Mouse (Mus musculus) CD4-positive helper T cell, adult 2 months (primary cell): Measurements from ENCODE around the gene Shank1.
"Not testable (repeated sequence)": the region's sequence is repeated elsewhere in the genome, so short reads cannot be mapped to it uniquely, and the experiment has no call there.

ENCODE experiments used
- DNase-seq: peaks from one replicate; pipeline ENCODE4 v3.0.0-alpha.2; 2012; ENCODE audit warnings: low read depth, missing footprints, low spot score

The Shank1 gene

GRCm38 (mm10) chr7:44309475-44310284, at the start of gene Shank1:
Gene Shank1, plus strand, starts transcription at chr7:44310253.
- peak; percentile 19 for DNase-seq

GRCm38 (mm10) chr7:44260410-44260809, 49.6 kb upstream of the Shank1 start:
- DNase-seq: no peak

- no peak for DNase-seq
These were observed 48.9 kb upstream of the Shank1 start, which contains the start of gene Gm15517 for GRCm38 (mm10) chr7:44261147-44261546. Gene Gm15517, plus strand, starts transcription at chr7:44261447.

- peak; percentile 88 for DNase-seq
These were observed 47.0 kb upstream of the Shank1 start for GRCm38 (mm10) chr7:44262791-44263643.

GRCm38 (mm10) chr7:44268117-44268516, 41.9 kb upstream of the Shank1 start:
- no peak for DNase-seq

- no peak for DNase-seq
These were observed 40.7 kb upstream of the Shank1 start for GRCm38 (mm10) chr7:44269397-44269796.

- DNase-seq: peak; percentile 25
These were observed 38.7 kb upstream of the Shank1 start for GRCm38 (mm10) chr7:44271309-44271708.

- no peak for DNase-seq
These were observed 37.5 kb upstream of the Shank1 start for GRCm38 (mm10) chr7:44272546-44272945.

GRCm38 (mm10) chr7:44273446-44273845, 36.6 kb upstream of the Shank1 start:
- DNase-seq: no peak

- no peak for DNase-seq
These were observed 36.0 kb upstream of the Shank1 start for GRCm38 (mm10) chr7:44274096-44274495.

GRCm38 (mm10) chr7:44275546-44275945, 34.5 kb upstream of the Shank1 start:
- DNase-seq: no peak

GRCm38 (mm10) chr7:44276461-44277249, 33.4 kb upstream of the Shank1 start:
- DNase-seq: no peak

GRCm38 (mm10) chr7:44277250-44277622, 32.8 kb upstream of the Shank1 start:
- DNase-seq: peak; percentile 36

- DNase-seq: no peak
These were observed 29.1 kb upstream of the Shank1 start for GRCm38 (mm10) chr7:44280959-44281358.

- no peak for DNase-seq
These were observed 28.5 kb upstream of the Shank1 start for GRCm38 (mm10) chr7:44281586-44281985.

- DNase-seq: no peak
These were observed 22.3 kb upstream of the Shank1 start for GRCm38 (mm10) chr7:44287760-44288159.

GRCm38 (mm10) chr7:44290986-44291385, 19.1 kb upstream of the Shank1 start:
- DNase-seq: no peak

- no peak for DNase-seq
These were observed 18.6 kb upstream of the Shank1 start for GRCm38 (mm10) chr7:44291418-44291817.

GRCm38 (mm10) chr7:44297501-44297900, 12.6 kb upstream of the Shank1 start:
- not testable (repeated sequence) for DNase-seq

GRCm38 (mm10) chr7:44303346-44304340, 6.4 kb upstream of the Shank1 start:
- DNase-seq: no peak

- no peak for DNase-seq
These were observed 5.6 kb upstream of the Shank1 start for GRCm38 (mm10) chr7:44304463-44304774.
